Mouse (Mus musculus): ENCODE measurements around the gene Kpna7. TPM values are rescaled to one million over a fixed set of nuclear protein-coding genes. Genes with fewer than 3 reads are reported as not detected.

The Kpna7 gene
- polyA plus RNA-seq, 1 experiment from 2014 or later = not detected

DNA sequence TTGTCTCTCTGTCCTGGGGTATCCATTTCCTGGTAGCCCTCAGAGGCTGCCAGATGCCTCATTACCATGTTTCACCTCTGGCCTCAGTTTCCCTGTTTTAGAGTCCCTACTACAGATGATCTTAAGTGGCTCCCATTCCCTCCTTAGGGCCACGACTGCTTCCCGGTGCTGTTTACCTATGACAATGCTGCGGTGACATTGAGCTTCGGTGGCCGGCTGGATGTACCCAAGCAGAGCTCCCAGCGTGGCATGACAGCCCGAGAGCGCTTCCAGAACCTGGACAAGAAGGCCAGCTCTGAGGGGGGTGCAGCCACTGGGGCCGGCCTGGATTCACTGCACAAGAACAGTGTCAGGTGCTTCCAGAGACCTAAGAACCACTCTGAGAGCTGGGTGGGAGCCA, 42.8 kb upstream of the Kpna7 start:
- H3K9me3 ChIP-seq (ENCODE audit: low read length) = no peaks in the 10 kb centered on the region
- H3K4me2 ChIP-seq (ENCODE audit: low read depth, low read length) = no peak overlapping the region
- DNase-seq (no peak), ATAC-seq (no peak)
- no peak overlapping the region for H3K4me3 ChIP-seq (ENCODE audit: low read depth, low read length)
- H3K27ac ChIP-seq (ENCODE audit: low read depth) = no peak overlapping the region
- no peak overlapping the region for H3K9ac ChIP-seq (replicated peaks)
- TF ChIP-seq CTCF (IDR thresholded peaks at IDR 0.05; ENCODE audit: low read depth) (no peak), EP300 (IDR thresholded peaks at IDR 0.05; ENCODE audit: low read depth) (no peak)
- H3K4me1 ChIP-seq (ENCODE audit: insufficient read depth) = no peaks in the 10 kb centered on the region
- peaks cover 76% of the 10 kb centered on the region for H3K36me3 ChIP-seq (replicated peaks; ENCODE audit: insufficient read depth, low read length)
- WGBS (ENCODE audit: insufficient replicate concordance) = 86% methylated on average over 9 of the region's 9 CpGs
- H3K27me3 ChIP-seq (ENCODE audit: insufficient read depth, low read length) = no peaks in the 10 kb centered on the region

DNA sequence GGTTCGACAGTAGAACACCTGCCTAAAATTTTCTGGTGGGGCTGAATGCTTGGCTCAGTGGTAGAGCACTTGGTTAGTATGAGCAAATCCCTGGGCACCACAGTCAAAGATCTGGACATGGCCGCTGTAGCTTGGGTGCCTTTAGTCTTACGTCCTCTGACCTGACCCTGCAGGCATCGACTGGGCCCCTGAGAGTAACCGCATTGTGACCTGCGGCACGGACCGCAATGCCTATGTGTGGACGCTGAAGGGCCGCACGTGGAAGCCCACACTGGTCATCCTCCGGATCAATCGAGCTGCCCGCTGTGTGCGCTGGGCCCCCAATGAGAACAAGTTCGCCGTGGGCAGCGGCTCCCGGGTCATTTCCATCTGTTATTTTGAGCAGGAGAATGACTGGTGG, 39.6 kb upstream of the Kpna7 start:
- DNase-seq = no peak

DNA sequence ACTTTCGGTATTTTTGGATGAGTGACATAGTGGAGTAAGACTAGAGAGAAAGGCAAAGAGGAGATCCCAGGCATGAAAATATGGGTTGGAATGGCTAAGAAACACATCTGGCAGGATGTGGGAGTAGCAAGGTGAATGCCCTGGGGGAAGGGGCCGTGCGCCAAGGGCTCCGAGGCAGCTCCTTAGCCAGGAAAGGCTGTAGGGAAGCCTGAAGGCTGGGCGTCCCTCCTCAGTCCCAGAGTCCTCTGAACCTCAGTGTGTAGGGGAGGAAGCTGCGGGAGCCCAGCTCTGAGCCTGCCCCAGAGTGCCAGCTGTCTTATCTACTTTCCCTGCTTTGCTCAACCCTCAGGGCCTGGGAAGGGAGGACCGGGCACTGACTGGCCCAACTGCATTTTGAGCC, 37.1 kb upstream of the Kpna7 start:
- Histone ChIP-seq H3K27me3 (ENCODE audit: insufficient read depth, low read length) (no peaks in the 10 kb centered on the region), H3K9me3 (ENCODE audit: low read length) (no peaks in the 10 kb centered on the region), H3K4me3 (ENCODE audit: low read depth, low read length) (no peak overlapping the region), H3K4me1 (ENCODE audit: insufficient read depth) (peaks cover 4% of the 10 kb centered on the region; the same call in 1 of the 2 replicates), H3K4me2 (ENCODE audit: low read depth, low read length) (no peak overlapping the region), H3K36me3 (replicated peaks; ENCODE audit: insufficient read depth, low read length) (peaks cover 38% of the 10 kb centered on the region), H3K27ac (ENCODE audit: low read depth) (no peak overlapping the region), H3K9ac (replicated peaks) (no peak overlapping the region)
- no peak for ATAC-seq
- TF ChIP-seq CTCF (IDR thresholded peaks at IDR 0.05; ENCODE audit: low read depth) = no peak
- TF ChIP-seq EP300 (IDR thresholded peaks at IDR 0.05; ENCODE audit: low read depth) = no peak
- DNase-seq = no peak
- 69% methylated on average over 7 of the region's 7 CpGs for WGBS (ENCODE audit: insufficient replicate concordance)

More for the DNA sequence above, 39.6 kb upstream of the Kpna7 start:
- ATAC-seq = no peak
- peaks cover 53% of the 10 kb centered on the region for H3K36me3 ChIP-seq (replicated peaks; ENCODE audit: insufficient read depth, low read length)
- H3K27me3 ChIP-seq (ENCODE audit: insufficient read depth, low read length) = no peaks in the 10 kb centered on the region
- no peak overlapping the region for H3K4me3 ChIP-seq (ENCODE audit: low read depth, low read length)
- no peak overlapping the region for H3K9ac ChIP-seq (replicated peaks)
- TF ChIP-seq CTCF (IDR thresholded peaks at IDR 0.05; ENCODE audit: low read depth) (no peak), EP300 (IDR thresholded peaks at IDR 0.05; ENCODE audit: low read depth) (no peak)
- no peaks in the 10 kb centered on the region for H3K4me1 ChIP-seq (ENCODE audit: insufficient read depth)
- H3K9me3 ChIP-seq (ENCODE audit: low read length) = no peaks in the 10 kb centered on the region
- no peak overlapping the region for H3K27ac ChIP-seq (ENCODE audit: low read depth)
- no peak overlapping the region for H3K4me2 ChIP-seq (ENCODE audit: low read depth, low read length)
- whole genome bisulfite sequencing (ENCODE audit: insufficient replicate concordance) = 89% methylated on average over 19 of the region's 19 CpGs

DNA sequence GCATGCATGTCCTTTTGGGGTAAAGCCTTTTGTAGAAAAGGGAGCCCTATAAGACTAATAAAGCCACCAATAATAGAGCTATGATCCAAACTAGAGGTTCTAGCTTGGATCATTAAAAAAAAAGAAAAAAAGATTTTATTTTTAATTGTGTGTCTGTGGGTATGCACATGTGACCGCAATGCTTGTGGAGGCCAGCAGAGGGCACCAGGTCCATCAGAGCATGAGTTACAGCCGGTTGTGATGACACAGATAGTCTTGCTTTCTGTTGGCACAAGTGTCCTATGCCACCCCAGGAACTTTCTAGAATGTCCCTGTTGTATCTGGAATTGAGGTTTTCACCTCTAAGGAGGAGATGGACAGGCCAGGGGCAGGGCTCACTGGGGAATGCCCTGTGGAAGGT, 35.6 kb upstream of the Kpna7 start:
- DNase-seq (peak; percentile 54), ATAC-seq (no peak)
- peaks cover 4% of the 10 kb centered on the region; the same call in 1 of the 2 replicates for H3K4me1 ChIP-seq (ENCODE audit: insufficient read depth)
- no peak overlapping the region for H3K9ac ChIP-seq (replicated peaks)
- WGBS (ENCODE audit: insufficient replicate concordance) = 91% methylated on average over 2 of the region's 2 CpGs
- H3K27ac ChIP-seq (ENCODE audit: low read depth) = no peak overlapping the region
- H3K4me3 ChIP-seq (ENCODE audit: low read depth, low read length) = no peak overlapping the region
- TF ChIP-seq EP300 (IDR thresholded peaks at IDR 0.05; ENCODE audit: low read depth) (no peak), CTCF (IDR thresholded peaks at IDR 0.05; ENCODE audit: low read depth) (peak; percentile 70)
- H3K9me3 ChIP-seq (ENCODE audit: low read length) = no peaks in the 10 kb centered on the region
- no peaks in the 10 kb centered on the region for H3K27me3 ChIP-seq (ENCODE audit: insufficient read depth, low read length)
- H3K4me2 ChIP-seq (ENCODE audit: low read depth, low read length) = no peak overlapping the region
- H3K36me3 ChIP-seq (replicated peaks; ENCODE audit: insufficient read depth, low read length) = peaks cover 27% of the 10 kb centered on the region

- Histone ChIP-seq H3K4me1 (ENCODE audit: insufficient read depth) (peaks cover 8% of the 10 kb centered on the region), H3K36me3 (replicated peaks; ENCODE audit: insufficient read depth, low read length) (peaks cover 20% of the 10 kb centered on the region), H3K9ac (replicated peaks) (no peak overlapping the region), H3K4me2 (ENCODE audit: low read depth, low read length) (no peak overlapping the region), H3K27ac (ENCODE audit: low read depth) (no peak overlapping the region), H3K27me3 (ENCODE audit: insufficient read depth, low read length) (no peaks in the 10 kb centered on the region), H3K4me3 (ENCODE audit: low read depth, low read length) (no peak overlapping the region), H3K9me3 (ENCODE audit: low read length) (no peaks in the 10 kb centered on the region)
- 86% methylated on average over 5 of the region's 5 CpGs for whole genome bisulfite sequencing (ENCODE audit: insufficient replicate concordance)
- DNase-seq = no peak
- no peak for ATAC-seq
- TF ChIP-seq CTCF (IDR thresholded peaks at IDR 0.05; ENCODE audit: low read depth) (no peak), EP300 (IDR thresholded peaks at IDR 0.05; ENCODE audit: low read depth) (no peak)
Measured at GRCm38 (mm10) chr5:145118461-145118860, 34.6 kb upstream of the Kpna7 start.

- Histone ChIP-seq H3K9ac (replicated peaks) (no peak overlapping the region), H3K36me3 (replicated peaks; ENCODE audit: insufficient read depth, low read length) (peaks cover 17% of the 10 kb centered on the region), H3K27me3 (ENCODE audit: insufficient read depth, low read length) (no peaks in the 10 kb centered on the region), H3K27ac (ENCODE audit: low read depth) (no peak overlapping the region), H3K4me3 (ENCODE audit: low read depth, low read length) (no peak overlapping the region), H3K4me2 (ENCODE audit: low read depth, low read length) (no peak overlapping the region), H3K4me1 (ENCODE audit: insufficient read depth) (peaks cover 10% of the 10 kb centered on the region), H3K9me3 (ENCODE audit: low read length) (no peaks in the 10 kb centered on the region)
- TF ChIP-seq EP300 (IDR thresholded peaks at IDR 0.05; ENCODE audit: low read depth) = no peak
- no peak for TF ChIP-seq CTCF (IDR thresholded peaks at IDR 0.05; ENCODE audit: low read depth)
- 69% methylated on average over 6 of the region's 6 CpGs for WGBS (ENCODE audit: insufficient replicate concordance)
- DNase-seq (no peak), ATAC-seq (no peak)
Measured at GRCm38 (mm10) chr5:145118005-145118404, 34.2 kb upstream of the Kpna7 start.

DNA sequence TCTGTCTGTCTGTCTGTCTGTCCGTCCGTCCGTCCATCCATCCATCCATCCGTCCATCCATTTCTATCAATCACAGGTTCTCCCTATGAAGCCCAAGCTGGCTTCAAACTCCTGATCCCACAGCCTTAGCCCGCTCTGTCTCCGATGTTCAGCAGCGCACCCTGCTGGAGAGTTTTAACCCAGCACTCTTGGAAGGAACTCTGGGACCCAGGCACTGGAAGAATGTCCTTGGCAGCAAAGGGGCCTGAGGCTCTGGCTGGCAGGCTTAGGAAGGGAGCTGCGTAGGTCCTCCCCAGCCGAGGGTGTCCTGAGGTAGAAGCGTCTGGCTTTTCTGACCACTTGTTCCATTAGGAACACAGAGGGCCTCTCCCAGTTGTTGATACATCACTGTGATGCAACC, 33.1 kb upstream of the Kpna7 start:
- 32% methylated on average over 10 of the region's 10 CpGs for WGBS (ENCODE audit: insufficient replicate concordance)
- no peaks in the 10 kb centered on the region for H3K9me3 ChIP-seq (ENCODE audit: low read length)
- ATAC-seq (peak; percentile 16; the same call in 1 of the 2 replicates), DNase-seq (peak; percentile 72)
- peak overlapping the region; percentile 28; the same call in 1 of the 2 replicates for H3K9ac ChIP-seq (replicated peaks)
- no peaks in the 10 kb centered on the region for H3K27me3 ChIP-seq (ENCODE audit: insufficient read depth, low read length)
- H3K36me3 ChIP-seq (replicated peaks; ENCODE audit: insufficient read depth, low read length) = peaks cover 9% of the 10 kb centered on the region; the same call in 1 of the 2 replicates
- peak overlapping the region; percentile 83 for H3K4me2 ChIP-seq (ENCODE audit: low read depth, low read length)
- H3K27ac ChIP-seq (ENCODE audit: low read depth) = peak overlapping the region; percentile 90
- TF ChIP-seq EP300 (IDR thresholded peaks at IDR 0.05; ENCODE audit: low read depth) (no peak), CTCF (IDR thresholded peaks at IDR 0.05; ENCODE audit: low read depth) (peak; percentile 78)
- peak overlapping the region; percentile 66 for H3K4me3 ChIP-seq (ENCODE audit: low read depth, low read length)
- peaks cover 10% of the 10 kb centered on the region for H3K4me1 ChIP-seq (ENCODE audit: insufficient read depth)

Data from liver, postnatal 0 days (tissue).